Mouse (Mus musculus) lung, postnatal 0 days (tissue): Measurements from ENCODE around the gene Atp6v0a4.

Source experiments
- CTCF ChIP-seq: IDR thresholded peaks from 2 replicates; pipeline ENCODE4 v1.5.1; 2016; ENCODE audit warnings: antibody characterized with exemption, mild to moderate bottlenecking
- EP300 ChIP-seq: IDR thresholded peaks from 2 replicates; pipeline ENCODE4 v1.6.1; 2016; ENCODE audit warnings: antibody characterized with exemption, mild to moderate bottlenecking, control low read depth

- no peak for TF ChIP-seq CTCF
- TF ChIP-seq EP300 = peak; percentile 65
These were observed 22.1 kb downstream of the Atp6v0a4 start for GRCm38 (mm10) chr6:38102216-38102795.
